Comparison of ENCODE assay signal across 11 mouse cellular contexts in the genomic region with DNA sequence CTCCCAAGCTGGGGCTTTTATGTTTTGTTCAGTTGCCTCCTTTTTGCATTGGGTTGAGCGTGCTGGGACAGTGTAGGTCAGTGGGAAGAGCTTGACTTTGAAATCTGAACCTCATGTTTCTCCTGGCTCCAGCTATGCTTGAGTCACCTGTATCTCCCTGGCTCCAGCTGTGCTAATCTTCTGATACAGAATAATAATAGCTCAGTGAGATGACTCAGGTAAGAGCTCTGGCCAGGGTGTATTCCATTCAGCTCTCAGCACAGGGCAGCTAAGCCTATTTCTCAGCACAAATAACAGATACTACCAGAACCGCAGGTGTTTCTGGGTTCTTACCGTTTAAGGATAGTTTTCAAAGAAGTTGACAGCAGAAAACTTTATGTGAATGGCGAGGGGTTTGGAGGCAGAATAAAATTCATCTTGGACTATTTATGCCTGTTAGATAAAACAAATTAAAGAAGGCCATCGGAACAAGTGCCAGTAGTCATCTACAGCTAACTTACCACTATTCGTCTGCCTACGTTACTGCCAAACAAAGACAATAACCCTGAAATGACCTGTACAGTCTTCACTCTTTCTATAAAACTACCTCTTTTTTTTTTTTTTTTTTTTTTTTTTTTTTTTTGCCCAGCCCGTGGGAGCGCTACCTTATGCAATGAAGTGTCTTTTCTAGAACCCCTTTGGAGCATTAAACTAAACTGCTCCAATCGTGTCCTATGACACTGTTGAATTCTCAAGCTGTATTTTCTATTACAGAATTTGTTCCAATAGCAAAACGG. TPM values are rescaled to one million over a fixed set of nuclear protein-coding genes. Genes with fewer than 3 reads are reported as not detected.
A peak's percentile ranks its signal among the peaks of the same experiment; 100 is the strongest.
DNase-seq lines count a peak whose midpoint lies in the region; ATAC-seq and TF ChIP-seq lines count a peak whose summit lies in the region.
"Had no signal": no experiment of that assay in that cellular context is flagged by ENCODE, and none has a peak within 500 bp of the region (broad histone marks: within the 10 kb centered on the region; RNA-seq: fewer than 3 reads in every experiment).

No protein-coding gene starts in this region.

- no peaks in the 10 kb centered on the region for H3K9me3 ChIP-seq in forebrain, embryonic 15.5 days
- H3K9me3 ChIP-seq in forebrain, embryonic 10.5 days, result no peaks in the 10 kb centered on the region
- no peaks in the 10 kb centered on the region for H3K9me3 ChIP-seq in kidney, postnatal 0 days (replicated peaks; ENCODE audit: low read length)
- H3K9me3 ChIP-seq in neural tube, embryonic 13.5 days, result no peaks in the 10 kb centered on the region
- H3K9me3 ChIP-seq: G1E; heart, embryonic 12.5 days; midbrain, embryonic 12.5 days had no signal

- peaks cover 11% of the 10 kb centered on the region for H3K4me1 ChIP-seq in forebrain, embryonic 15.5 days
- H3K4me1 ChIP-seq in forebrain, embryonic 10.5 days, result peaks cover 16% of the 10 kb centered on the region
- 0 out of 2 replicates have a peak, but pooled peaks cover 4% of the 10 kb centered on the region for H3K4me1 ChIP-seq in kidney, postnatal 0 days (replicated peaks; ENCODE audit: insufficient read depth, low read length)
- peaks cover 10% of the 10 kb centered on the region for H3K4me1 ChIP-seq in neural tube, embryonic 13.5 days (replicated peaks)
- H3K4me1 ChIP-seq: heart, embryonic 12.5 days had no signal

- no peak overlapping the region for H3K27ac ChIP-seq in forebrain, embryonic 15.5 days (replicated peaks)
- no peak overlapping the region for H3K27ac ChIP-seq in forebrain, embryonic 10.5 days
- H3K27ac ChIP-seq in kidney, postnatal 0 days, result no peak overlapping the region
- H3K27ac ChIP-seq in neural tube, embryonic 13.5 days (replicated peaks), result no peak overlapping the region
- H3K27ac ChIP-seq: midbrain, embryonic 12.5 days had no signal

- no peak overlapping the region for H3K9ac ChIP-seq in forebrain, embryonic 15.5 days (replicated peaks)
- no peak overlapping the region for H3K9ac ChIP-seq in kidney, postnatal 0 days (ENCODE audit: low read depth, low read length)
- H3K9ac ChIP-seq in neural tube, embryonic 13.5 days, result no peak overlapping the region

- no peak overlapping the region for H3K4me3 ChIP-seq in forebrain, embryonic 15.5 days
- no peak overlapping the region for H3K4me3 ChIP-seq in forebrain, embryonic 10.5 days
- H3K4me3 ChIP-seq in kidney, postnatal 0 days (replicated peaks; ENCODE audit: low read depth, low read length), result no peak overlapping the region
- no peak overlapping the region for H3K4me3 ChIP-seq in neural tube, embryonic 13.5 days

- WGBS in forebrain, embryonic 15.5 days, result 63% methylated on average over 11 of the region's 11 CpGs
- WGBS in forebrain, embryonic 10.5 days, result 59% methylated on average over 11 of the region's 11 CpGs
- whole genome bisulfite sequencing in kidney, postnatal 0 days, result 79% methylated on average over 11 of the region's 11 CpGs
- WGBS in neural tube, embryonic 13.5 days, result 73% methylated on average over 11 of the region's 11 CpGs

- no peak for ATAC-seq in forebrain, embryonic 15.5 days (replicated peaks)
- no peak for ATAC-seq in kidney, postnatal 0 days (replicated peaks; ENCODE audit: low FRiP score, low read depth)
- ATAC-seq in neural tube, embryonic 13.5 days (ENCODE audit: low read depth), result no peak

- DNase-seq in forebrain, embryonic 10.5 days (ENCODE audit: extremely low spot score, low spot score), result no peak
- DNase-seq in kidney, postnatal 0 days (ENCODE audit: low spot score), result no peak
- DNase-seq in kidney, adult 8-10 months, result no peak
- no peak for DNase-seq in neural tube, embryonic 10.5 days (ENCODE audit: extremely low spot score, low spot score)
- no peak for DNase-seq in retina, postnatal 1 day
- DNase-seq in spleen, postnatal 14 days (ENCODE audit: low spot score in 2 of 2), result no peak

- H3K4me2 ChIP-seq in forebrain, embryonic 15.5 days (replicated peaks), result 0 out of 2 replicates have a peak overlapping the region, but pooled peaks have one; percentile 83
- H3K4me2 ChIP-seq in kidney, postnatal 0 days (ENCODE audit: low read length), result peak overlapping the region; percentile 66; the same call in 1 of the 2 replicates
- peak overlapping the region; percentile 67; the same call in 1 of the 2 replicates for H3K4me2 ChIP-seq in neural tube, embryonic 13.5 days

- no peaks in the 10 kb centered on the region for H3K27me3 ChIP-seq in forebrain, embryonic 15.5 days
- H3K27me3 ChIP-seq in forebrain, embryonic 10.5 days (ENCODE audit: poor library complexity, severe bottlenecking), result peaks cover 10% of the 10 kb centered on the region; the same call in 1 of the 2 replicates
- H3K27me3 ChIP-seq in kidney, postnatal 0 days (ENCODE audit: insufficient read depth, low read length), result no peaks in the 10 kb centered on the region
- no peaks in the 10 kb centered on the region for H3K27me3 ChIP-seq in neural tube, embryonic 13.5 days
- H3K27me3 ChIP-seq: midbrain, embryonic 12.5 days had no signal

- no peak for TF ChIP-seq CTCF in kidney, postnatal 0 days (IDR thresholded peaks at IDR 0.05; ENCODE audit: low read depth)

- no peaks in the 10 kb centered on the region for H3K36me3 ChIP-seq in forebrain, embryonic 15.5 days
- no peaks in the 10 kb centered on the region for H3K36me3 ChIP-seq in forebrain, embryonic 10.5 days (replicated peaks)
- H3K36me3 ChIP-seq in kidney, postnatal 0 days (ENCODE audit: insufficient read depth, low read length), result no peaks in the 10 kb centered on the region
- no peaks in the 10 kb centered on the region for H3K36me3 ChIP-seq in neural tube, embryonic 13.5 days
- H3K36me3 ChIP-seq: G1E; heart, embryonic 12.5 days; midbrain, embryonic 12.5 days had no signal

RNA-seq across cellular contexts. Expression of gene Slc19a3, which starts 1.2 kb away (rescaled TPM):
- polyA plus RNA-seq in forebrain, embryonic 15.5 days (2015; fragmentation: Nextera tagmentation; extraction: Ambion mirVana), result 0.55 and 0.81 TPM in 2 replicates
- polyA plus RNA-seq in forebrain, embryonic 10.5 days (2016; fragmentation: Nextera tagmentation; extraction: Ambion mirVana), result 0.18 and 0.52 TPM in 2 replicates
- polyA plus RNA-seq in kidney, postnatal 0 days (2015; fragmentation: Nextera tagmentation; extraction: Ambion mirVana), result 3.1 and 3.4 TPM in 2 replicates
- 0.49 and 0.68 TPM in 2 replicates for polyA plus RNA-seq in neural tube, embryonic 13.5 days (2015; fragmentation: Nextera tagmentation; extraction: Ambion mirVana)
- polyA plus RNA-seq: G1E had no signal

RNA-seq across cellular contexts. Expression of gene Krtap28-10, which starts 5.2 kb away (rescaled TPM):
- polyA plus RNA-seq in forebrain, embryonic 15.5 days (2015; fragmentation: Nextera tagmentation; extraction: Ambion mirVana), result not detected in 2 replicates
- polyA plus RNA-seq in forebrain, embryonic 10.5 days (2016; fragmentation: Nextera tagmentation; extraction: Ambion mirVana), result not detected in 2 replicates
- not detected in 2 replicates for polyA plus RNA-seq in kidney, postnatal 0 days (2015; fragmentation: Nextera tagmentation; extraction: Ambion mirVana)
- polyA plus RNA-seq in neural tube, embryonic 13.5 days (2015; fragmentation: Nextera tagmentation; extraction: Ambion mirVana), result not detected in 2 replicates
- polyA plus RNA-seq: G1E; heart, embryonic 12.5 days; midbrain, embryonic 12.5 days had no signal

RNA-seq across cellular contexts. Expression of gene Gm47969, which starts 7.7 kb away (rescaled TPM):
- polyA plus RNA-seq in forebrain, embryonic 15.5 days (2015; fragmentation: Nextera tagmentation; extraction: Ambion mirVana), result not detected in 2 replicates
- polyA plus RNA-seq in forebrain, embryonic 10.5 days (2016; fragmentation: Nextera tagmentation; extraction: Ambion mirVana), result not detected in 2 replicates
- polyA plus RNA-seq in kidney, postnatal 0 days (2015; fragmentation: Nextera tagmentation; extraction: Ambion mirVana), result not detected in 2 replicates
- not detected in 2 replicates for polyA plus RNA-seq in neural tube, embryonic 13.5 days (2015; fragmentation: Nextera tagmentation; extraction: Ambion mirVana)
- polyA plus RNA-seq: G1E; heart, embryonic 12.5 days; midbrain, embryonic 12.5 days had no signal

RNA-seq across cellular contexts. Expression of gene A030005K14Rik, which starts 22.1 kb away (rescaled TPM):
- polyA plus RNA-seq in forebrain, embryonic 15.5 days (2015; fragmentation: Nextera tagmentation; extraction: Ambion mirVana), result not detected in 2 replicates
- polyA plus RNA-seq in forebrain, embryonic 10.5 days (2016; fragmentation: Nextera tagmentation; extraction: Ambion mirVana), result not detected in 2 replicates
- not detected in 2 replicates for polyA plus RNA-seq in kidney, postnatal 0 days (2015; fragmentation: Nextera tagmentation; extraction: Ambion mirVana)
- polyA plus RNA-seq in neural tube, embryonic 13.5 days (2015; fragmentation: Nextera tagmentation; extraction: Ambion mirVana), result not detected in 2 replicates
- polyA plus RNA-seq: G1E; heart, embryonic 12.5 days; midbrain, embryonic 12.5 days had no signal

RNA-seq across cellular contexts. Expression of gene Krtap28-13, which starts 23.6 kb away (rescaled TPM):
- not detected in 2 replicates for polyA plus RNA-seq in forebrain, embryonic 15.5 days (2015; fragmentation: Nextera tagmentation; extraction: Ambion mirVana)
- polyA plus RNA-seq in forebrain, embryonic 10.5 days (2016; fragmentation: Nextera tagmentation; extraction: Ambion mirVana), result not detected in 2 replicates
- not detected in 2 replicates for polyA plus RNA-seq in kidney, postnatal 0 days (2015; fragmentation: Nextera tagmentation; extraction: Ambion mirVana)
- polyA plus RNA-seq in neural tube, embryonic 13.5 days (2015; fragmentation: Nextera tagmentation; extraction: Ambion mirVana), result not detected in 2 replicates
- polyA plus RNA-seq: G1E; heart, embryonic 12.5 days; midbrain, embryonic 12.5 days had no signal
